Mouse (Mus musculus) lung, postnatal 4 days (tissue): ENCODE results near the gene Slc4a2.

Source experiments
- DNase-seq, 2 experiments: peaks; one replicate each; pipeline ENCODE4 v3.0.0; 2021

The Slc4a2 gene

GRCm38 (mm10) chr5:24427285-24427633, 3.6 kb downstream of the Slc4a2 start:
- no peak for DNase-seq

- DNase-seq, result peak; percentile 58 to 79
These were observed 4.4 kb downstream of the Slc4a2 start for GRCm38 (mm10) chr5:24427981-24428402.

- DNase-seq, result no peak
These were observed 5.0 kb downstream of the Slc4a2 start for GRCm38 (mm10) chr5:24428596-24428995.

- DNase-seq, result no peak
These were observed 10.4 kb downstream of the Slc4a2 start for GRCm38 (mm10) chr5:24433993-24434392.

GRCm38 (mm10) chr5:24441187-24441586, 17.6 kb downstream of the Slc4a2 start:
- DNase-seq, result no peak

- DNase-seq, result no peak
These were observed 18.4 kb downstream of the Slc4a2 start for GRCm38 (mm10) chr5:24442029-24442428.

GRCm38 (mm10) chr5:24443204-24443603, 19.6 kb downstream of the Slc4a2 start:
- DNase-seq, result no peak

GRCm38 (mm10) chr5:24443927-24444326, 20.3 kb downstream of the Slc4a2 start:
- DNase-seq, result no peak

- DNase-seq, result peak; percentile 94 to 96
These were observed 21.2 kb downstream of the Slc4a2 start, which contains the start of gene Fastk for GRCm38 (mm10) chr5:24444746-24445427. Gene Fastk (minus strand): TSS chr5:24445287.

DNA sequence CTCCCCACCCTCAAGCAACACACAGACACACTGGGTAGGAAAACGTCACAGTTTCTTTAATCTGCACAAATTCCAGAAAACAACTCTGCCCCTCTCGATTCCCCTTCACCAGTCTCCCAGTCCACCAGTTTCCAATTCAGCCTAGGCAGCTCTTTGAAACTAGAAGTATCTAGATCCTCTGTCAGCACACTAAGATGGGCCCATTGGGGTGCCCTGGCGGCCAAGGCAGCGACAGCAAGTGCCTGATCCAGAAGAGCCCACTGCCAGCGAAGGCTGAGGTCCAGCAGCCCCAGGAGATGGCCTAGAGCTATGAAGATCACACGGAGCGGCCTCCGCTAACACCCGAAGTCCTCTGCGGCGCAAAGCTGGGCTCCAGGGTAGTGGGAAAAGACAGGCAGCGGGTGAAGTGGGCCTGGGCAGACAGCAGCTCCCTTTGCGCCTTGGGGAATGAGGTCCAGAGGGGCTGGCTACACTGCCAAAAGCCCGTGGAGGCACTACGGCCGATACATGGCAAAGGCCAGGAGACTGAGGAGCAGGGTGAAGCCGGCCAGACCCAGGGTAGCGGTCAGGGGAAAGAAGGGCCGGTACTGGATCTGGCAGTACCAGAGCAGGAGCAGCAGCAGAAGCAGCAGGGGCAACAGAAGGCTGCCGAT, 21.9 kb downstream of the Slc4a2 start:
- no peak for DNase-seq

DNA sequence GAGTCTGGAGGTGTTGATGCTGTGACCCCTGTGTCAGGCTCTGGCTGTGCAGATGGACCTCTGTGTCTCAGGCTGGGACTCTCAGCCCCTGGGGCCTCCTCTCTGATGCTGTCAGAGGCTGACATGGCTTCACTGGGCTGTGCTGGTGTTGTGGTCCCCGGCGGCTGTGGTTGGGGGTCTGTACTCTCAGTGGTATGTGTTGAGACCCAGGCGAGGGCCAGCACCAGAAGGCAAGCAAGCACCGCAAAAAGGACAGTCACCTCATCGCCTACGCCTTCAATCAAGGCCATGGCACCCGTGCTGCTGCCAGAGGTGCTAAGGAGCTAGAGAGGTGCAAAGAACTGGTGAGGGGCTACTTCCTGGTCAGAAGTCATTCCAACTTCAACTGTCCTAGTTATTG, 23.0 kb downstream of the Slc4a2 start:
- DNase-seq, result no peak

DNA sequence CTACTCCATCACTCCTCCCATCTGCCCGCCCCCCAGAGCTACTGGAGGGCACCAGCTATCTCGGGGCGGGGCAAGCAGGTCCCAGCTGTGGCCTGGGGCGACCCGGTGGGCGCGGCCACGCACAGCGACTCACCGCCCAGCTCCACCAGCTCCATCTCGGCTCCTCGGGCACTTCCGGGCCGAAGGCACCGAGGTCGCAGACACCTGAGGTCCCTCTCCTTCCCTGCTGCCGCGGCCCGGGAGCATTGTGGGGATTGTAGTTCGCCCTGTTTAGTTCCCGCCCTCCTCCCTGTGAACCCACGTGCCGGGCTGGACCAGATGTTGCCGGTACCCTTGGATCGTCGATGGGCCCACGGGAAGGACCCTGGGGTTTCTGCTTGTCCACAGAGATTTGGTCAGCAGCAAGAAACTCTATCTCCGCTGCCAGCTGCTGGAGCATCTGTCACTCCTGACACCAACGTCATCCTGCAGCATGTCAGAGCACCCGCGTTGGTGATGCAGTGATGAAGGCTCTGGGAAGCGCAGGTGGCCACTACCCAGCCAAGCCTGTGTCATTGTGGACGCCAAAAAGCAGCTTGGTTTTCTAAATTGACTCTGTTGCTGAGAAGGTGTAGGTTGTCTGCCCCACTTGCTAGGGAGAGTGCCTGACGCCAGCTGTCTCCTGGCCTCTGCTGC, 24.1 kb downstream of the Slc4a2 start, which contains the start of gene Tmub1:
Gene Tmub1, minus strand, starts transcription at position 231 of the 675 bp plus-strand sequence.
- DNase-seq, result peak; percentile 88 to 92

- peak; percentile 90 to 95 for DNase-seq
These were observed 27.8 kb downstream of the Slc4a2 start for GRCm38 (mm10) chr5:24451264-24452029.

DNA sequence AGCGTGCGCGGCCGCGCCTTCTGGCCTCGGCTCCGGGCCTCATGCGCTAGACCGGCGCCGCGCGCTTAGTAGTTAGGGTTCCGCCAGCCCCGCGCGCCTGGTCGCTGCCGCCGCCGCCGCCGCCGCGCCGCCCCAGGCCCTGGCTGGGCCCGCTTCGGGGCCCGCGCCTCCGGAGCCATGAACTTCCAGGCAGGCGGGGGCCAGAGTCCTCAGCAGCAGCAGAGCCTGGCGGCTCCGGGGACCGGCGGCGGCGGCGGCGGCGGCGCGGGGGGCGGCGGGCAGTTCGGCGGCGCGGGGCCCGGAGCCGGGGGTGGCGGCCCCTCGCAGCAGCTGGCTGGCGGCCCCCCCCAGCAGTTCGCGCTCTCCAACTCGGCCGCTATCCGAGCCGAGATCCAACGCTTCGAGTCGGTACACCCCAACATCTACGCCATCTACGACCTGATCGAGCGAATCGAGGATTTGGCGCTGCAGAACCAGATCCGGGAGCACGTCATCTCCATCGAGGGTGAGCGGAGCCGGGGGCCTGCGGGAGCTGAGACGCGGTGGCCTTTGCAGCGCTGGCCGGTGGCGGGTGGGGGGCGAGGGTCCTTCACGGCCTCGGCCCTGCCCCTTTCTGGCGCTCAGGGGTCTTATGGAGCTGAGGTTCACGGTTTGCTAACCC, 28.5 kb downstream of the Slc4a2 start, which contains the start of gene Agap3:
Gene Agap3, plus strand, starts transcription at position 148 of the 661 bp plus-strand sequence.
- DNase-seq, result peak in 1 of 2 experiments; percentile 54

- DNase-seq, result peak; percentile 45 to 54
These were observed 29.1 kb downstream of the Slc4a2 start for GRCm38 (mm10) chr5:24452691-24453233.

GRCm38 (mm10) chr5:24453283-24453984, 29.8 kb downstream of the Slc4a2 start:
- no peak for DNase-seq

GRCm38 (mm10) chr5:24453985-24454303, 30.3 kb downstream of the Slc4a2 start:
- DNase-seq, result no peak

GRCm38 (mm10) chr5:24455076-24455475, 31.4 kb downstream of the Slc4a2 start:
- DNase-seq, result no peak

DNA sequence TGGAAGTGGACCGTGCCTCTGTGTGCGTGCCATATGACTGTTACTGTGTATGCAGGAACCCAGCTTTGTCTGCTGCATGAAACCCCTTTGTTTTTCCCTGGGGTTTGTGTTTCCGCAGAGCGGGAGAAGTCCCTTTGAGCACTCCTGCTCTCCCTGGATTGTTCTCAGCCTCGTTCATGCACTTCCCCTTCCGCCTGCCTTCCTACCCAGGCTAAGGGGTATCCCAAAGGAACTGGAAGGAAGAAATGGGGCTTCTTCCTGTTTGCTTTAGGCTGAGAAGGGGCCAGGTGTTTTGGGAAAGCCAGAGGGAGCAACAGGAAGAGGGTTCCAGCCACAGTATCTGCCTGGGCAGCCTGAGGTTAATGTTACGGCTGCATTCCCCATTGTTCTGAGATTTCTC, 32.0 kb downstream of the Slc4a2 start:
- DNase-seq, result no peak

DNA sequence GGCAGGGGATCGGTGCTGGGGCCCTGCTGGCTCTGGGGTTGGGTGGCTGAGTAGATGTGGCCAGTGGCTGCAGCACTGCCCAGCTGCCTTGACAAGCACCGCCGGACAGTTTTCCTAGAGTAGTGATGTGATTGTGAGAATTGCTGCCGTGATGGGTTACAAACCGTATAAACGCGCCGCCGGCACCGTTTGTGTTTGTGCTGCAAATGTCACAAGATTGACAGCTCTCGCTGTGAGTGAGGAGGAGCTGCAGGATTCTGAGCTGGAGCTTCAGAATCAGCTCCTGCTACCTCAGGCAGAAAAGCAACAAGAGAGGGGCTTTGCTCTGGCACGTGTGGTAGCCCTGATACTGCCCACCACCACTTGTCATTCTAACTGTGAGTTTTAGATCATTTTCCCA, 43.1 kb downstream of the Slc4a2 start:
- DNase-seq, result no peak

DNA sequence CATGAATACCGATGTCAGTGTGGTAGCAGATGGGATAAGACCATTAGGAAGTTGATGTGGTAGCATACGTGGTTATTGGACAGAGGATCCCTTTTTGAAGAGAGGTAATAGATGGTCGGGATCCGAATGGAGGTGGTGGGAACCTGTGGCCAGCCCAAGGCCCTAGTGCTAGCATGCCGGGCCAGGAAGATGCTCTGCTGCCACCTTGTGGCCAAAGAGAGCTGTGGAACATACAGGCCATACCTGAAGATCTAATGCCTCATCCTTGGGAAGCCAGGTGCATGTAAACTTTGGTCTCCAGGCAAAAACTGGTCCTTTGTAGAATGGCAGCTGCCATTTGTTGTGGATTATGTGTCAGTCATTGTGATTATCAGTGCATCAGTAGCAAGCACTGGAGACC, 47.0 kb downstream of the Slc4a2 start:
- peak; percentile 67 to 83 for DNase-seq
